Mouse (Mus musculus) intestine, embryonic 15.5 days (tissue): ENCODE results near the gene Scrn1. TPM values are rescaled to one million over a fixed set of nuclear protein-coding genes. Genes with fewer than 3 reads are reported as not detected.

Experiments used
- ATAC-seq: fragments of 200-750 bp; cut with Nextera tagmentation; 2 replicates; pipeline ENCODE4 v1.8.0; 2017; ENCODE audit warnings: moderate TSS enrichment, moderate library complexity
- H3K27ac ChIP-seq: fragments of 300-500 bp; sonication (generic); 2 replicates; pipeline ENCODE4 v1.5.1; 2015; ENCODE audit warnings: mild to moderate bottlenecking, inconsistent platforms
- H3K27me3 ChIP-seq: fragments of 300-500 bp; sonication (generic); replicated peaks from 2 replicates; pipeline ENCODE4 v1.6.1; 2015; ENCODE audit warnings: inconsistent platforms
- H3K36me3 ChIP-seq: fragments of 300-500 bp; sonication (generic); 2 replicates; pipeline ENCODE4 v1.6.1; 2015; ENCODE audit warnings: inconsistent platforms
- H3K4me1 ChIP-seq: fragments of 300-500 bp; sonication (generic); replicated peaks from 2 replicates; pipeline ENCODE4 v1.6.1; 2015; ENCODE audit warnings: inconsistent platforms
- H3K4me2 ChIP-seq: fragments of 300-500 bp; sonication (generic); replicated peaks from 2 replicates; pipeline ENCODE4 v1.6.1; 2015; ENCODE audit warnings: mild to moderate bottlenecking, inconsistent platforms
- H3K4me3 ChIP-seq: fragments of 300-500 bp; sonication (generic); replicated peaks from 2 replicates; pipeline ENCODE4 v1.5.1; 2015; ENCODE audit warnings: inconsistent platforms
- H3K9ac ChIP-seq: fragments of 300-500 bp; sonication (generic); 2 replicates; pipeline ENCODE4 v1.6.1; 2015; ENCODE audit warnings: inconsistent platforms
- H3K9me3 ChIP-seq: fragments of 300-500 bp; sonication (generic); 2 replicates; pipeline ENCODE4 v1.6.1; 2016; ENCODE audit warnings: inconsistent platforms
- WGBS: fragments of 180-500 bp; shearing (Covaris S2); methylation state at CpG from one replicate; pipeline ENCODE4 v1.1.7; 2015; 5-methylcytosine and 5-hydroxymethylcytosine counted together
- polyA plus RNA-seq: library from polyadenylated mRNA; unstranded; fragments of >200 nt; fragmentation: Nextera tagmentation; extraction: Ambion mirVana; gene quantifications from 2 replicates; pipeline ENCODE4 v1.2.1, GENCODE M21; 2015

The Scrn1 gene
- polyA plus RNA-seq = 5.9 and 6.4 TPM in 2 replicates

DNA sequence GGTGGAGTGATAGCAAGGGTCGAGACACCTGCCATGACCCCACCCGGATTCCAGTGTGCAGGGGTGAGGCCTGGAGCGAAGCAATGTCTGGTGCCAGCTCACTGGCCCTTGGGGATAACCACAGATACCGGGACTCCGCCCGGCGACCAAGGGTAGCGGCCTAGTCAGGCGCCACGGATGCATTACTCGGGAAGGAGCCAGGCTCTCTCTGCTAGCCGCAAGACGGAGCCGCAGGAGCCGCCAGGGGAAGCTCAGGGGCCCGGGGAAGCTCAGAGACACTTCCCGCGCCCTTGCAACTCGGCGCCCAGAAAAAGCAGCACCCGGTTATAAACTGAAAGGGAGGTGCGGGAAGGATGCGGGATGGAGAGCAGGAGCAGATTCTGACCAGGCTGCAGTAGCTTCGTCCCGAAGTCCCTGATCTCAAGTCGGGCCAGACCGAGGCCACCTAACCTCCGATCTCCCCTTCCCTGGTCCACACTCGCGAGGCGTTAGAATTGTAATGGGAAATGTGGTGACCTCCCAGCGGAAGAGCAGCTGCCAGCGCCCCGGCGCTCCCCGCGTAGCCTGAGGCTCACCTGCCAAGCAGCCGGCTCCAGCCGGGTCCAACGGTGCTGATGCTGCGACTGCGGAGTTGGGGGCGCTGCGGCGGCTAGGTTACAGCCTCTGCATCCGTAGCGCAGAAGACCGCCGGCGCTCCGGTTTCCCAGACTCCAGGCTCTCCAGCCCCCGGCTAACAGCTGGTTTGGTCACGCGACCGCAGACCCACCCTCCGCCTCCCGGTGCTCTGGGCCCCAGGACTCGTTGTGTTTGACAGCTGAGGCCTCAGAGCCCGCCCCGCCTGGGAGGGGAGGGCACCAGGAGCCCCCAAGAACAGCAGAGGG lies at the start of gene Scrn1:
Scrn1 (minus strand) TSS at position 825 of the 881 bp plus-strand sequence.
- 0 out of 2 replicates have a peak within 1 kb of the TSS, but pooled peaks have one; percentile 4 for H3K27ac ChIP-seq
- ATAC-seq = peak; percentile 91
- H3K27me3 ChIP-seq = no peaks in the 10 kb centered on the region
- no peaks in the 10 kb centered on the region for H3K9me3 ChIP-seq
- H3K4me3 ChIP-seq = peak within 1 kb of the TSS; percentile 56
- 1% methylated on average over 60 of the region's 60 CpGs for WGBS
- no peaks in the 10 kb centered on the region for H3K36me3 ChIP-seq
- peaks cover 5% of the 10 kb centered on the region; the same call in 1 of the 2 replicates for H3K4me1 ChIP-seq
- peak within 1 kb of the TSS; percentile 94 for H3K4me2 ChIP-seq
- H3K9ac ChIP-seq = peak within 1 kb of the TSS; percentile 51

DNA sequence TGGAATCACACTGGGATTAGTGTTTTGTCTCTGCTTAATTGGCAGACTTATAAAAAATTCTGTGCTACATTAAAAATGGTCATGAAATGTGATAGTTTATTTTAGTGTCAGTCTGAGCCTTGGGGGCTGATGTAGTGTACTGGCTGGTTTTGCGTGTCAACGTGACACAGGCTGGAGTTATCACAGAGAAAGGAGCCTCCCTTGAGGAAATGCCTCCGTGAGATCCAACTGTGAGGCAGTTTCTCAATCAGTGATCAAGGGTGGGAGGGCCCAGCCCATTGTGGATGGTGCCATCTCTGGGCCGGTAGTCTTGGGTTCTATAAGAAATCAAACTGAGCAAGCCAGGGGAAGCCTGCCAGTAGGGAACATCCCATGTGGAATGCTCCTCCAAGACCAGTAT lies 40.0 kb upstream of the Scrn1 start:
- Histone ChIP-seq H3K4me3 (no peak overlapping the region), H3K9me3 (0 out of 2 replicates have a peak, but pooled peaks cover 4% of the 10 kb centered on the region), H3K36me3 (no peaks in the 10 kb centered on the region), H3K27me3 (no peaks in the 10 kb centered on the region), H3K4me1 (no peaks in the 10 kb centered on the region), H3K4me2 (no peak overlapping the region), H3K27ac (no peak overlapping the region), H3K9ac (no peak overlapping the region)
- 57% methylated on average over 4 of the region's 4 CpGs for WGBS
- no peak for ATAC-seq

- no peaks in the 10 kb centered on the region for H3K27me3 ChIP-seq
- no peaks in the 10 kb centered on the region for H3K9me3 ChIP-seq
- WGBS = 100% methylated on average over 1 of the region's 1 CpGs
- H3K4me1 ChIP-seq = peaks cover 3% of the 10 kb centered on the region; the same call in 1 of the 2 replicates
- no peak overlapping the region for H3K27ac ChIP-seq
- H3K9ac ChIP-seq = no peak overlapping the region
- no peak overlapping the region for H3K4me3 ChIP-seq
- no peak overlapping the region for H3K4me2 ChIP-seq
- H3K36me3 ChIP-seq = no peaks in the 10 kb centered on the region
- no peak for ATAC-seq
These were observed 37.9 kb upstream of the Scrn1 start for GRCm38 (mm10) chr6:54604001-54604715.

GRCm38 (mm10) chr6:54602891-54603290 lies 36.6 kb upstream of the Scrn1 start:
- peaks cover 3% of the 10 kb centered on the region; the same call in 1 of the 2 replicates for H3K4me1 ChIP-seq
- H3K9me3 ChIP-seq = no peaks in the 10 kb centered on the region
- no peaks in the 10 kb centered on the region for H3K36me3 ChIP-seq
- no peaks in the 10 kb centered on the region for H3K27me3 ChIP-seq
- WGBS = 90% methylated on average over 2 of the region's 2 CpGs
- no peak for ATAC-seq
- no peak overlapping the region for H3K4me2 ChIP-seq
- no peak overlapping the region for H3K4me3 ChIP-seq
- no peak overlapping the region for H3K9ac ChIP-seq
- no peak overlapping the region for H3K27ac ChIP-seq

- WGBS = 54% methylated on average over 5 of the region's 5 CpGs
- H3K4me3 ChIP-seq = no peak overlapping the region
- no peaks in the 10 kb centered on the region for H3K9me3 ChIP-seq
- H3K27ac ChIP-seq = 0 out of 2 replicates have a peak overlapping the region, but pooled peaks have one; percentile 28
- peaks cover 11% of the 10 kb centered on the region; the same call in 1 of the 2 replicates for H3K4me1 ChIP-seq
- H3K36me3 ChIP-seq = no peaks in the 10 kb centered on the region
- no peaks in the 10 kb centered on the region for H3K27me3 ChIP-seq
- H3K4me2 ChIP-seq = no peak overlapping the region
- H3K9ac ChIP-seq = no peak overlapping the region
- peak; percentile 92 for ATAC-seq
These were observed 34.5 kb upstream of the Scrn1 start for GRCm38 (mm10) chr6:54600681-54601347.

DNA sequence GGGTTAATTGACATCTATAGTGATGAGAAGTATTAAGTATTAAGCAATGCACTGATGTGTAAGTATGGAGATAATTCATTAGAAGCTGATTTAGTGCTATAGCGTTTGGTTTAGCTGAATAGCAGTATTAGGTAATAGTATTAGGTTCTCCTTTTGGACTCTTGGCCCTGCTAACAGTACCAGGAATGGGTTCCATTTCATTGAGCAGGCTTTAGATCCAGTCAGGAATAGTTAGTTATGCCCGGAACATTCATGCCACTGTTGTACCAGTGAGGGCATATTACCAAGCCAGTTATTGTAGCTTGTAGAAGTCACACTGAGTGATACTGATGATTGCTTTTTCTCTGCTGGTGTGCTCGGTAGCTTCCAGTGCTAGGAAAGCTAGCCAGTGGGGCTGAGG lies 31.4 kb upstream of the Scrn1 start:
- WGBS = 88% methylated on average over 3 of the region's 3 CpGs
- Histone ChIP-seq H3K4me2 (no peak overlapping the region), H3K36me3 (no peaks in the 10 kb centered on the region), H3K9me3 (no peaks in the 10 kb centered on the region), H3K27me3 (no peaks in the 10 kb centered on the region), H3K27ac (no peak overlapping the region), H3K4me1 (peaks cover 15% of the 10 kb centered on the region), H3K9ac (no peak overlapping the region), H3K4me3 (no peak overlapping the region)
- no peak for ATAC-seq

DNA sequence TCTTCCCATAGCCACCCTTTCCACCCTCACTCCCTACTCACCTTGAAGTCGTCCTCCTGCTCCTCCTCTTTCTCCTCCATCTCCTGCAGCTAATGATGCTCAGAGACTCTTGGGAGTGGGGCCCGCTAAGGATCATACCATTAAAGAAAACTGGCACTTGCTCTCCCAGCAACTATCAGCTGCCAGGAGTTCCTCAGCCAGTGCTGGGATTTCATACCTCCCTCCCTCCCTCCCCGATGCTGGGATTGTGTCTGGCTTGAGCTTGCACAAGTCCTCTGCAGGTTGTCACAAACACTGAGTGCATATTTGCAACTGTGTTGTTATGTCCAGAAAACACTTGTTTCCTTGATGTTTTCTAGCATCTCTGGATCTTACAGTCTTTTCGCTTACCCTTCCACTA lies 30.9 kb upstream of the Scrn1 start, which contains the start of gene Fkbp14:
Fkbp14 (minus strand) TSS at position 101 of the 400 bp plus-strand sequence.
- H3K36me3 ChIP-seq = no peaks in the 10 kb centered on the region
- H3K4me1 ChIP-seq = peaks cover 15% of the 10 kb centered on the region
- H3K4me3 ChIP-seq = no peak within 1 kb of the TSS
- H3K9ac ChIP-seq = no peak within 1 kb of the TSS
- no peak within 1 kb of the TSS for H3K27ac ChIP-seq
- peak within 1 kb of the TSS; percentile 76 for H3K4me2 ChIP-seq
- no peak for ATAC-seq
- H3K9me3 ChIP-seq = no peaks in the 10 kb centered on the region
- no peaks in the 10 kb centered on the region for H3K27me3 ChIP-seq
- WGBS = 74% methylated on average over 4 of the region's 4 CpGs

DNA sequence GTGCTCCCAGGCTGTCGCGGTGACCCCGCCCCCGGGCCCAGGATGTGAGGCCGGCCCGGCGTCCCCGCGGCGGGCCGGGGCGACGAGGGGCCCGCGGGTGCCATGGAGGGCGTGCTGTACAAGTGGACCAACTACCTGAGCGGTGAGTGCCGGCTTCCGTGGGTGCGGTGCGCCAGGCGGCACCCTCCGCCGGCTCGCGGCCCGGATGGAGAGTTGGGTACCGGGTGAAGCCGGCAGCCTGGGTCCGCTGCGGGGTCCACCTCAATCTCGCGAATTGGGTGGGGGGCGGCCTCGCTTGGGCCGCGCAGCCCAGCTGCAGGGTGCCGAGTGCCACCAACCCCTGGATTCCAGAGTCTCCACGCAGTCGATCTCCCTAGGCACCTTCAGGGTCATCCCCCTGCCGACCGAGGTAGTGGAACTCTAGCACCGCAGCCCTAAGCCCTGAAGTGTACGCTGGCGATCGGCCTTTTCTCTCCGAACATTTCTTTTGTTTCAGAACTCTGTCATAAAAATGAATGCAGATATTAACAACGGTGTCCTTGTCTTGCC lies 29.1 kb upstream of the Scrn1 start:
- H3K9ac ChIP-seq = peak overlapping the region; percentile 87
- H3K4me2 ChIP-seq = peak overlapping the region; percentile 76
- H3K9me3 ChIP-seq = no peaks in the 10 kb centered on the region
- H3K27ac ChIP-seq = peak overlapping the region; percentile 74
- no peaks in the 10 kb centered on the region for H3K27me3 ChIP-seq
- H3K36me3 ChIP-seq = no peaks in the 10 kb centered on the region
- H3K4me1 ChIP-seq = peaks cover 22% of the 10 kb centered on the region
- H3K4me3 ChIP-seq = peak overlapping the region; percentile 91
- peak; percentile 24; the same call in 1 of the 2 replicates for ATAC-seq
- WGBS = under 1% methylated on average over 48 of the region's 48 CpGs

- peak within 1 kb of the TSS; percentile 76 for H3K4me2 ChIP-seq
- H3K9ac ChIP-seq = peak within 1 kb of the TSS; percentile 87
- H3K4me3 ChIP-seq = peak within 1 kb of the TSS; percentile 91
- peak; percentile 96 for ATAC-seq
- no peaks in the 10 kb centered on the region for H3K9me3 ChIP-seq
- H3K4me1 ChIP-seq = peaks cover 18% of the 10 kb centered on the region
- no peaks in the 10 kb centered on the region for H3K27me3 ChIP-seq
- peak within 1 kb of the TSS; percentile 74 for H3K27ac ChIP-seq
- H3K36me3 ChIP-seq = no peaks in the 10 kb centered on the region
- under 1% methylated on average over 48 of the region's 49 CpGs for WGBS
These were observed 28.4 kb upstream of the Scrn1 start, which contains the start of gene Plekha8 for GRCm38 (mm10) chr6:54594469-54595329. Gene Plekha8 (plus strand): TSS chr6:54595111.

DNA sequence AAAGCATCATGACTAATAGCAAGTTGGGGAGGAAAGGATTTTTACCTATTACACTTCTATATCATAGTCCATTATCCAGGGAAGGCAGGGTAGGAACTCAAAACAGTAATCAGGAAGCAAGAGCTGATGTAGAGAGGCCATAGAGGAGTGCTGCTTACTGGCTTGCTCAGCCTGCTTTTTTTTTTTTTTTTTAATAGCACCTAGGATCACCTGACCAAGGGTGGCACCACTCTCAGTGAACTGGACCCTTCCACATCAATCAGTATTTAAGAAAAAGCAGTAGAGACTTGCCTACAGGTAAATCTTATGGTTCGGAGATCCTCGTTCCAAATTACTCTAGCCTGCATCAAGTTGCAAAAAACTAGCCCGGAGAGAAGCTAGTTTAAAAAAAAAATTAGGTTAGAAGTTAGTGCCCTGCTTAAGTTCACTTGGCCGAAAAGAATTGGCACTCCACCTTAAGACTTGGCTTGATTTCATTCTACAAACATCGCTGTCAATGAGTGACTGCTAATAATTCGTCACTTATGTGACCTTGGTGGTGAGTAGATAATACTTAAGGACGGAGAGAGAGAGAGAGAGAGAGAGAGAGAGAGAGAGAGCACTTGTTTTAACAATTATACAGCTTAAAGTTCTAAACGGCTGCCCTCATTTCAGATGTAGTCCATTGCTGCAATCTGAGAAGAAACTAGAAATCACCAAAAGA lies 27.6 kb upstream of the Scrn1 start:
- peak overlapping the region; percentile 45 for H3K4me3 ChIP-seq
- H3K36me3 ChIP-seq = no peaks in the 10 kb centered on the region
- ATAC-seq = no peak
- H3K9me3 ChIP-seq = no peaks in the 10 kb centered on the region
- H3K4me1 ChIP-seq = peaks cover 18% of the 10 kb centered on the region
- H3K4me2 ChIP-seq = peak overlapping the region; percentile 76
- H3K27ac ChIP-seq = peak overlapping the region; percentile 61; the same call in 1 of the 2 replicates
- H3K9ac ChIP-seq = no peak overlapping the region
- 44% methylated on average over 8 of the region's 8 CpGs for WGBS
- H3K27me3 ChIP-seq = no peaks in the 10 kb centered on the region
